Mouse (Mus musculus): ENCODE data around the gene Map2k6. TPM values are rescaled to one million over a fixed set of nuclear protein-coding genes. Genes with fewer than 3 reads are reported as not detected.

The Map2k6 gene
- 0.43 and 0.75 TPM in 2 replicates for polyA plus RNA-seq (2012; rRNA removed; ENCODE audit: low replicate concordance)

GRCm38 (mm10) chr11:110398553-110399239 lies at the start of gene Map2k6:
Gene Map2k6 (plus strand): TSS chr11:110399122.

Other genes starting within 250 kb of the Map2k6 start
- 0.06 and 0.09 TPM in 2 replicates for gene Abca9, start 230.9 kb upstream of the Map2k6 start, polyA plus RNA-seq (2012; rRNA removed; ENCODE audit: low replicate concordance)
- gene Abca6, start 147.3 kb upstream of the Map2k6 start, polyA plus RNA-seq (2012; rRNA removed; ENCODE audit: low replicate concordance): 0.04 TPM in 1 of 2 replicates, not detected in the other
- gene Abca5, start 61.4 kb upstream of the Map2k6 start, polyA plus RNA-seq (2012; rRNA removed; ENCODE audit: low replicate concordance): 0.06 and 0.16 TPM in 2 replicates

Data from duodenum, adult 2 months (tissue).